Mouse (Mus musculus) kidney, adult 2 months (tissue): ENCODE measurements around the gene Apobec2. TPM values are rescaled to one million over a fixed set of nuclear protein-coding genes. Genes with fewer than 3 reads are reported as not detected.

Experiments used
- DNase-seq: peaks from one replicate; pipeline ENCODE4 v3.0.0; 2021
- H3K27ac ChIP-seq: fragments of 200-500 bp; 2 replicates; pipeline ENCODE4 v1.5.1; 2012; ENCODE audit warnings: low read depth, low read length, control low read depth, inconsistent platforms; ENCODE audit not compliant: insufficient read depth
- H3K27me3 ChIP-seq: fragments of 200-500 bp; replicated peaks from 2 replicates; pipeline ENCODE4 v1.6.1; 2012; ENCODE audit warnings: mild to moderate bottlenecking, moderate library complexity, low read length, inconsistent platforms; ENCODE audit not compliant: control insufficient read depth, insufficient read depth
- H3K36me3 ChIP-seq: fragments of 200-500 bp; 2 replicates; pipeline ENCODE4 v1.6.1; 2012; ENCODE audit warnings: mild to moderate bottlenecking, moderate library complexity, low read length, inconsistent platforms; ENCODE audit not compliant: control insufficient read depth, insufficient read depth
- H3K4me1 ChIP-seq: fragments of 200-500 bp; 2 replicates; pipeline ENCODE4 v1.6.1; 2011; ENCODE audit warnings: low read length; ENCODE audit not compliant: control insufficient read depth, insufficient read depth
- H3K4me3 ChIP-seq: fragments of 200-500 bp; 2 replicates; pipeline ENCODE4 v1.5.1; 2011; ENCODE audit warnings: mild to moderate bottlenecking, low read depth, low read length, control low read depth; ENCODE audit not compliant: insufficient read depth
- CTCF ChIP-seq: fragments of 200-500 bp; conservative IDR thresholded peaks from 2 replicates; pipeline ENCODE4 v1.5.1; 2011; ENCODE audit warnings: low read depth, mild to moderate bottlenecking, control low read depth, low read length, moderate library complexity, mixed read lengths; ENCODE audit not compliant: insufficient read depth, insufficient read length
- POLR2A ChIP-seq: fragments of 200-500 bp; IDR thresholded peaks from one replicate; pipeline ENCODE4 v1.6.1; 2011; ENCODE audit warnings: low read depth, low read length, control low read depth
- WGBS: fragments of 180-500 bp; shearing (Covaris S2); methylation state at CpG from one replicate; pipeline ENCODE4 v1.1.7; 2018; 5-methylcytosine and 5-hydroxymethylcytosine counted together
- polyA plus RNA-seq: library from polyadenylated mRNA; depleted of rRNA; stranded (reverse); fragments of >200 nt; gene quantifications from 2 replicates; pipeline ENCODE4 v1.2.3, GENCODE M21; 2012

The Apobec2 gene
- polyA plus RNA-seq, 1 experiment: 6.0 TPM

- 75% methylated on average over 14 of the region's 14 CpGs for WGBS
- H3K27ac ChIP-seq: no peak overlapping the region
- peaks cover 1% of the 10 kb centered on the region; the same call in 1 of the 2 replicates for H3K36me3 ChIP-seq
- H3K4me1 ChIP-seq: peaks cover 21% of the 10 kb centered on the region
- DNase-seq: peak; percentile 76
- TF ChIP-seq CTCF (peak; percentile 66), POLR2A (no peak)
- H3K27me3 ChIP-seq: no peaks in the 10 kb centered on the region
- H3K4me3 ChIP-seq: no peak overlapping the region
Observed at GRCm38 (mm10) chr17:48416425-48417195, 16.1 kb downstream of the Apobec2 start.

- H3K4me3 ChIP-seq: no peak overlapping the region
- WGBS: 57% methylated on average over 7 of the region's 7 CpGs
- TF ChIP-seq POLR2A (no peak), CTCF (no peak)
- H3K27me3 ChIP-seq: no peaks in the 10 kb centered on the region
- no peak overlapping the region; the same call in 1 of the 2 replicates for H3K27ac ChIP-seq
- peaks cover 24% of the 10 kb centered on the region for H3K4me1 ChIP-seq
- H3K36me3 ChIP-seq: peaks cover 1% of the 10 kb centered on the region; the same call in 1 of the 2 replicates
- DNase-seq: no peak
Observed at GRCm38 (mm10) chr17:48416011-48416410, 16.7 kb downstream of the Apobec2 start.

GRCm38 (mm10) chr17:48411241-48411640 is 21.5 kb downstream of the Apobec2 start:
- H3K27ac ChIP-seq: peak overlapping the region; percentile 50; the same call in 1 of the 2 replicates
- no peak overlapping the region for H3K4me3 ChIP-seq
- H3K36me3 ChIP-seq: peaks cover 1% of the 10 kb centered on the region; the same call in 1 of the 2 replicates
- H3K27me3 ChIP-seq: no peaks in the 10 kb centered on the region
- peaks cover 3% of the 10 kb centered on the region; the same call in 1 of the 2 replicates for H3K4me1 ChIP-seq
- 20% methylated on average over 8 of the region's 8 CpGs for WGBS
- TF ChIP-seq CTCF (no peak), POLR2A (no peak)
- no peak for DNase-seq

- Histone ChIP-seq H3K36me3 (peaks cover 1% of the 10 kb centered on the region; the same call in 1 of the 2 replicates), H3K27me3 (no peaks in the 10 kb centered on the region), H3K4me3 (peak overlapping the region; percentile 78), H3K4me1 (peaks cover 3% of the 10 kb centered on the region; the same call in 1 of the 2 replicates), H3K27ac (peak overlapping the region; percentile 85)
- under 1% methylated on average over 13 of the region's 13 CpGs for WGBS
- TF ChIP-seq CTCF (no peak), POLR2A (no peak)
- no peak for DNase-seq
Observed at GRCm38 (mm10) chr17:48410299-48410785, 22.4 kb downstream of the Apobec2 start.

- under 1% methylated on average over 84 of the region's 84 CpGs for WGBS
- no peak for TF ChIP-seq CTCF
- peak; percentile 51 for TF ChIP-seq POLR2A
Observed at GRCm38 (mm10) chr17:48409380-48410298, 23.1 kb downstream of the Apobec2 start, which contains the start of the genes Nfya and Oard1. Nfya (minus strand) TSS chr17:48409906. Oard1 (plus strand) TSS chr17:48410014.

GRCm38 (mm10) chr17:48408526-48409291 is 24.0 kb downstream of the Apobec2 start:
- no peaks in the 10 kb centered on the region for H3K27me3 ChIP-seq
- H3K36me3 ChIP-seq: no peaks in the 10 kb centered on the region; the same call in 1 of the 2 replicates
- no peak for TF ChIP-seq POLR2A
- TF ChIP-seq CTCF: no peak
- H3K27ac ChIP-seq: peak overlapping the region; percentile 98
- peaks cover 7% of the 10 kb centered on the region; the same call in 1 of the 2 replicates for H3K4me1 ChIP-seq
- under 1% methylated on average over 47 of the region's 47 CpGs for WGBS
- DNase-seq: peak; percentile 81
- H3K4me3 ChIP-seq: peak overlapping the region; percentile 86

More at GRCm38 (mm10) chr17:48409380-48410298, 23.1 kb downstream of the Apobec2 start, which contains the start of the genes Nfya and Oard1:
- DNase-seq: peak; percentile 100
- Histone ChIP-seq H3K27ac (peak within 1 kb of the TSS; percentile 98), H3K4me3 (peak within 1 kb of the TSS; percentile 86), H3K4me1 (peaks cover 3% of the 10 kb centered on the region; the same call in 1 of the 2 replicates), H3K36me3 (peaks cover 1% of the 10 kb centered on the region; the same call in 1 of the 2 replicates), H3K27me3 (no peaks in the 10 kb centered on the region)
